Mouse (Mus musculus) cerebellum, adult 11-12 months (tissue): Measurements from ENCODE around the gene Dnajc27.

Source experiments
- DNase-seq: peaks from one replicate; pipeline ENCODE4 v3.0.0; 2022

Gene Dnajc27

DNA sequence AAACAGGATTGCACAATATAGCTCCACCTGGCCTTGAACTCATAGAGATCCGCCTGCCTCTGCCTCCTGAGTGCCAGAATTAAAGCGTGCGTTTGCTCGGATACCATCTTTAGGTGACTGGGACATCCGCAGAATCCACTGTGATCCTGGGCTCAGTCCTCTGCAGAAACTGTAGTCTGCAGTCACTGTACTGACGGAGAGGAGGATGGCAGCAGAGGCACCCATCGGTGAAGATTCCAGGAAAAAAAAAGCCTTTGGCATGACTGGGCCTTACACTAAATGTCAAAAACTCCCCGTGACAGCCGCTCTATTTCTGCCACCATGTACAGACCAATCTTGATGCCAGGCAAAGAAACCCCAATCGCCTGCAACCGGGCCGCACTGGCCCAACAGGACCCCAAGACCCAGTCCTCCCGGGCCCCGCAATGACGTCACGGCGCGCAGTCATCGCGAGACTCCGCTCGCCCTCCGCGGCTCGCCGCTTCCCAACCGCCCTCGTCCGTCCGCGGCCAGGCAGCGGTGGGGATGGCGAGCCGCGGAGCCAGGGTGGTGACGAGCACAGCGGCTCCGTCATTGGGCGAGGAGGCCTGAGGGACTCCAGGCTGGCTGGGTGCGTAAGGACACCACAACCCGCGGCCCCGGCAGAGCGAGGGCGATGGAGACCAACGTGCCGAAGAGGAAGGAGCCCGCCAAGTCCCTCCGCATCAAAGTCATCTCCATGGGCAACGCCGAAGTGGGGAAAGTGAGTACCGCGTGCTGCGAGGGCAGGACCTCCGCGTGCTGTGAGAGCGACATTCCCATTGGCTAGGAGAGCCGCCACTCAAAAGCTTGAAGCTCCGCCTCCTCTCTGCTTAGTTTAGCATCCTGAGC, at the start of gene Dnajc27:
TSS of gene Dnajc27 (plus strand) at position 452 of the 870 bp plus-strand sequence.
- DNase-seq = peak; percentile 94

DNA sequence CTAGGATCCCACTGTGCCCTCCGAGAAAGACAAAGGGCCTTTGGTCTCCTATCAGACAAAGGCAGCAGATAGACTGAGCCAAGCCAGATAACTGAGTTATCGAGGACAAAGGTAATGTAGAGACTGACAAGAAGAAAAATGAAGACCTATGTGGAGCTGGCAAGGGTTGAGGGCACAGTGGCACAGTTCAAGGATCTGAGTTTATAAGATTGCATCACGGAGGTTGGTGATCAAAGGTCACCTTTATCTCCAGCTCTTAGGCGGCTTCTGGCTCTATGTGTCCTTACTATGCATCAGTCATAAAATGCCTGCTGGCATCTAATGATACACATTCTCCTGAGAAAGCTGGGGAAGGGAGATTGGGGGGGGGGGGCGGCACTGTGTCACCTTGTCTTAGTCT, 46.2 kb upstream of the Dnajc27 start:
- DNase-seq = no peak

DNA sequence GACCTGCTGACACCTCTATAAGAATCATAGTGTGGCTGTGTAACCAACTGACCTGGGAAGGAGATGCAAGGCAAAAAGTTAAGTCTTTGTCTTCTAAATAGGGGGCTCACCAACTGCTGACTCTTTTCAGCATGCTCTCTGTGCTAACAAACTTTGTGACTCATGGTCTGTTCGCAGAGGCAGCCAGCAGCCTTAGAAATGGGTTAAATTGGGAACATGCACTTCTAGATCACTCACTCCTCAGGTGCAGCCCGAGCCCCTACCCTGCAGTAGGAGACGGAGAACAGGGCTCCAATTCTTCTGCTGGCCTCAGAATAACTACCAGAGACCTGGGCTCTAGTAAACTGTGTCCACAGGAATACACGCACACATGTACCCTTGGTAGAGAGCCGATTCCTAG, 44.9 kb upstream of the Dnajc27 start:
- no peak for DNase-seq

DNA sequence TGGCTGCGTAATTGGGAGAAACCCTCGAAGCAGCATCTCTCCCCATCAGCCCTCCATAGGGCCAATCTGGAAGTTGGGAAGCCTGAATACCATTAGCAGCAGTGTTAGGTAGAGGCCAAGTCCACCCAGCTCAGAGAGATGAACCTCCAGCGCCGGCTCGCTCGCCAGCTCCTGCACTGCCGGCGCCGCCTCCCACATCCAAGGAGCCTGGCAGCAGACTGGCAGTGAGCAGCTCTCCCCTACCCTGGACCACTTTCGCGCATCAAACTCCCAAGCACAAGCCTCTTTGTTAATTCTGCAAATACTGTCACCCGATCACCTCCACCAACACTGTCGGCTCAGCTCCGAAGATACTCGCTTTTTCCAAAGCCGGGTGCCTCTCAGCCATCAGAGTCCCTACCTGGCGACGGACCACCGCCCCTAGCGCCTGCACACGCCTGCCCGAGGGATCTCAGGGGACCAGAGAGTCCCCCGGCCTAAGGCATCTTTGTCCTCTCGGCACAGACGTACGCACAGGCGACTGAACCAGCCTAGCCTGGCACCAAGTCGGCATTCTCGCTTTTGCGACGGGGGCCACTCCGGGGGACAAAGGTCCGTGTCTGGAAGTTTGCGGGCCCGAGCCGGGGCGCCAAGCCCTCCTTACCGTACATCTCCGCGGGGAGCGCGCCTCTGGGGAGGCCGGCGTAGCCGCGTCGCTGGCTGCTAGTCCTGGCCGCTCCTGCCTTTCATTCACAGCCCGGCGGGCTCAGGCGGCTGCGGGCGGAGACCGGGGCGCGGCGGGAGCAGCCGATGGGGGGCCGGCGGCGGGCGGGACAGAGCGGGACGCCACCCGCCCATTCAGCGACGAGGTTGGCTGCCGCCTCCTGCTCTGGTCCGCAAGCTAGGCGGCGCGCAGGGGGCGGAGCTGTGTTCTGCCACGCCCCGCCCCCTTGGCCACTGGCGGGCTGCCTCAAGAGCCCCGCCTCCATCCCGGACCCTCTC, 44.0 kb upstream of the Dnajc27 start, which contains the start of gene Efr3b:
TSS of gene Efr3b (minus strand) at position 855 of the 981 bp plus-strand sequence.
- DNase-seq = peak; percentile 91

DNA sequence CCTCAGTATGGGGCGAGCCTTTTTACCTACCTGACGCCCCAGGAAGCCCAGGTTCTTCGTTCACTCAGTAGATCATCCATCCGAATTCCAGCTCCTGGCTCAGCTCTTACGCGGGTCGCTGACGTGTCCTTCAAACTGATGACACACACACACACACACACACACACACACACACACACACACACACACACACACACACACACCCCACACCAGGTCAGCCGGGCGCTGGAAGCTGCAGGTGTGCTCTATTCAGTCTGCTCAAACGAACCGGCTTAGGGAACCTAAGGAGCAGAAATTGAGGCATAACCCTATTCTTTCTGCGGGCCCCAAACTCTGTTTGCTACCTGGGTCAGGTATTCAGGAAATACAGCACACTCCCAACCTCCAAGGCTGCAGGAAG, 43.3 kb upstream of the Dnajc27 start:
- DNase-seq = no peak

DNA sequence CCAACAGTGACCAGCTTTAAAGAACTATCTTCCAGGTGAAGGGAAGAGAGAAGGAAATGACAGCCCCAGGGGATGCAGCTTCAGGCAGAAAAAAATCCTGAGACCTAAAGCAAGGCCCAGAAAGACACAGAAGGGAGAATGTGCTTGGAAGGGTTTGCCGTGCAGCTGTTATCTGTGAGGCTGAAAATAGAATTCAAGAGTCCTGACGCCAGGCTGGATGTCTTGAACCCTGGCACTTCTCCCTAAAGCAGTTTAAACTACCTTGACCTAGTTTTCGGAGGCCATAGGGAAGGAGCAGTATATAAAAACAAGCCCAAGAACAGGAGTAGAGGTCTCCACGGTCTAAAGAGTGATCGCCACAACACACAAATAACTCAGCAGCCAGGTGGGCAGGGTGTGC, 40.0 kb upstream of the Dnajc27 start:
- no peak for DNase-seq

DNA sequence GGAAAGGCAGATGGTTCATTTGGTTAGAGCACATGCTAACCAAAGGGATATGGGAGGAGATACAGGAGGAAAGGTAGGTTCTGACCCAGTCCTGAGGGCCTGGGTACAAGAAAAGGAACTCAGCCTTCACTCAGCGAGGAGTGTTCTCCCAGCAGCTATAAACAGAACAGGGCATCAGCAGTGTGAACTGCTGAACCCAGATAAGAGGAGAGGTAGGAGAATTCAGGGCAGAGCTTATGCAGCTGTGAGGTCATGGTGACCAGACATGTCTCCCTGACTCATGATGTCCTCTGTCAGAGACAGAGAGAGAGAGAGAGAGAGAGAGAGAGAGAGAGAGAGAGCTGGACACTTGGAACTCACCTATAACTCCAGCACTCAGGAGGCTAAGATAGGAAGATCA, 36.4 kb upstream of the Dnajc27 start:
- DNase-seq = no peak

DNA sequence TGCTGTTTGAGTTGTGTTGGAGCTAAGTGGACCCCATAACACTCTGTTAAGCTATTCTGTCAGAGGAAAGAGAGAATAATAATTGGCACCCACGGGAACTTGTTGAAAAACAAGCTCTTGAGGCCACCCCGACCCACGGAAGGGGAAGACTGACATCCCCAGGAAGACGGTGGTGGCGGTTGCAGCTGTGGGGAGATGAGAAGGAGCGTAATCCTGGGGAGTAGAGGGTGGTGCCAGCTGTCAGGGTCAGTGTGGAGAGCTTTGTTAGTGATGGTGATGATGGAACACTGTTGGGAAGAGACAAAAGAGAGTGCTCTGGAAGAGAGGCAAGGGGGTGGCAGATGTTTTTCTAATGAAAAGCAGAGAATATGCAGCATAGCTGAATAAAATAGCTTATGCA, 34.4 kb upstream of the Dnajc27 start:
- no peak for DNase-seq

DNA sequence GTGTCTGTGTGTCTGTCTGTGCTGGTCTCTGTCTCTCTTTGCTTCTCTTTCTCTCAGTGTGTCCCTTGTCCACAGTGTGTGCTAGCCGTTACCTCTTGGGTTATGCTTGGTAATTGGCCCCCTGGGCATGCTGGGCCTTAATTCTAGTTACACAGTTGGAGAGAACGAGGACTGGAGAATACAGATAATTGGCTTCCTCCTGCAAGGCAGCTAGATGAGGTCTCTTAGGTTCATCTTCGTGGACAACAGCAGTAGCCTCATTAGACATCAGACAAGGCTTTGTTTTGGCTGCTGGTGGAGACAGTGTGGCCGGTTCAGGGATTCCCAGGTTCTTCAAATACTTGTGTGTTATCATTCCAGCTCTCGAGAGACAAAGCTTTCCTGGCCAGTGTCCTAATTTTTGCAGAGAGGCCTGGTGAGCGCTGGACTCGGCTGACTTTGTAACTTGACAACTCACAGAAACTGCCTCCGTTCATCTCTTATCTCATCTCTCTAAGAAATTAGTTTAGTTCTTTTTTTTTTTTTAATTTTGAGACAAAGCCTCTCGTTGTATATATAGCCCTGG, 31.4 kb upstream of the Dnajc27 start:
- DNase-seq = no peak

DNA sequence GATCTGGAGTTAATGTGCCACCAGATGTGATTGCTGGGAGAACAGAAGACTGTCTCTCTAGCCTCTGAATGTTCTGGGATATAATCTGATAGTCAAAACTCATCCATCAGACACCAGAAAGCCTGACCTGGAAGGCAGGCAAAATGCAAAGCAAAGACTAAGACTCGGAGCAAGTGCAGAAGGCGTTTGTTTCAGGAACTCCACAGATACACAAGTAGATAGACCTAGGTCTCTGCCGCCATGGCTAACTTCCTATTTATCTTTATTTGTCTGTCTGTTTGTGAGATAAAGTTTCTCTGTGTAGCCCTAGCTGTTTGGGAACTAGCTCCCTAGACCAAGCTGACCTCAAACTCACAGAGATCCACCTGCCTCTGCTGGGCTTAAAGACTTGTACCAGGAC, 28.7 kb upstream of the Dnajc27 start:
- DNase-seq = no peak

DNA sequence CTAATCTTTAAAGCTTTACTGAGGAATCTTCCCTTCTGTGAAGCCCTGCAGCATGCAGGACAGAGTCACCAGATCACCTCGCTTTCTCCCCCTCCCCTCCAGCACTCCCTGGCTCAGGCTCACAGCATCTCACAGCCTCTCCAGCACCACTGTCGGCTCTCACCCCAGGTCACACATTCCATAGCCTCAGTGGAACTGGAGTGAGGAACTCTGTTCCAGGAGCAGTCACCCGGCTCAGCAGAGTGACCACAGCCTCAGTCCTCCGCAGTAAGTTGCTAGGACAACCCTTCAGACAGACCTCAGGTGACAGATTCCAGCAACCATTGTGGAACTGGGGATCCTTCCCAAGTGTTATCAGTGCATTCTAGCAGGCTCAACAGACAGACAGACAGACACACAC, 27.5 kb upstream of the Dnajc27 start:
- DNase-seq = no peak

DNA sequence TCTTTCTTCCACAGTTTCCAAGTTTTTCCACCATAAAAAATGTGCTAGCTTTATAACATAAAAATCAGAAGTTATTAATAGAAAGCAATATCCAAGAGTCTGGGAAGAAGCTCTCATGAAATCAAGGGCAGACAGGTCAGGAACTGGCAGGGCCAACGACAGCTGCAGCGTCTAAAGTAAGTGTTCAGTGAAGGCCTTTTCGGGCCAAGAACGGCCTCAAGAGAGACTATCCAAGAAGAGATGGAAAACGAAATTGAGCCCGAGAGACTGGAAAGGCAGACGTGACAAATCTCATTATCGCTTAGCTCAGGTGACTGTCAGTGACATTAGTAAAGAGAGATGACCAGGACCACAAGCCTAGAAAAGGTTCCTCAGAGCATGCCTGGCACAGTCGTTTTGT, 24.1 kb upstream of the Dnajc27 start:
- DNase-seq = no peak

DNA sequence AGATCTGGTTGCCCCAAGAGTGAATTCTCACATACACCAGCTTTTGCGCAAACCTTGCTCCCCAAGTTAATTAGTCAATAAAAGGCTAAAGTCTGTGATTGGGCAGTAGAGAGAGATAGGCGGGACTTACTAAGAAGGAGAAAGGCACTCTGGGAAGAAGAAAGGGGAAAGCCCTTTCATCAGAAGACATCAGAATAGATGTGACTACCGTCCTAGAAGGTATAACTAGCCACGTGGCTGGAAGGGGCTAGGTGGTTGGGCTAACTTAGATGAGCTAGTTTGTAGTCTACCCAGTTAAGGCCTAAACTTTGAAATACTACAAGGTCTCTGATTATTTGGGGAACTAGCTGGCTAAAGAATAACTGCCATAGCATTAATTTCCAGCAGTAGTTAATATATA, 22.7 kb upstream of the Dnajc27 start:
- DNase-seq = no peak

DNA sequence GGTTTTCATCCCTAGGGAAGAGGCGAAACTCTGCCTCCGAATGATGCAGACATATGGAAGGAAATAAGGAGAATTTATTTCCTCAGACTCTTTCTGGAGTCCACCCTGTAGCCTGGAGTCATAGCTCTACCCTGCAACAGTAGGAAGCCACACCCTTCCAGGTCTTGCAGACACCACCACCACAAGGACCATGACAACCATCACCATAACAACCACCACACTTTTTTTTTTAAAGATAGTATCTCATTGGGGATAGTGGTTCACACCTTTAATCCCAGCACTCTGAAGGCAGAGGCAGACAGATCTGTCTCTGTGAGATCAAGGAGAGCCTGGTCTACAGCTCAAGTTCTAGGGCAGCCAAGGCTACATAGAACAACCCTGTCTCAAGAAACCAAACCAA, 16.9 kb upstream of the Dnajc27 start:
- no peak for DNase-seq

DNA sequence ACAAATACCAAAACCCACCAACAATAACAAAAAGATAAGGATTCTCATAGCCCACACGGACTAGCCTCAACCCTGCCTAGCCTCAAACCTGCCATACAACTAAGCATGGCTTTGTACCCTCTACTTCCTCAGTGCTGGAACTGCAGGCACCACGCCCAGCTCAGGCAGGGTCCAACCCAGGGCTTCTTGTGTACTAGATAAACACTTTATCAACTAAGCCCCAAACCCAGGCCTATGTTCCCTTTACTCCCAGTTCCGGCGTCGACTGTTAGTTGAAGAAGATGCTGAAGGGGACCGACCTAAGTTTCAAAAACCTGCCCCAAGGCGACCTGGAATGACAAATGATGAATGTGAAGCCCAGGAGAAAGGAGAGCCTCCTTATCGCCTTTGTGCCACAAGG, 16.4 kb upstream of the Dnajc27 start:
- DNase-seq = no peak

DNA sequence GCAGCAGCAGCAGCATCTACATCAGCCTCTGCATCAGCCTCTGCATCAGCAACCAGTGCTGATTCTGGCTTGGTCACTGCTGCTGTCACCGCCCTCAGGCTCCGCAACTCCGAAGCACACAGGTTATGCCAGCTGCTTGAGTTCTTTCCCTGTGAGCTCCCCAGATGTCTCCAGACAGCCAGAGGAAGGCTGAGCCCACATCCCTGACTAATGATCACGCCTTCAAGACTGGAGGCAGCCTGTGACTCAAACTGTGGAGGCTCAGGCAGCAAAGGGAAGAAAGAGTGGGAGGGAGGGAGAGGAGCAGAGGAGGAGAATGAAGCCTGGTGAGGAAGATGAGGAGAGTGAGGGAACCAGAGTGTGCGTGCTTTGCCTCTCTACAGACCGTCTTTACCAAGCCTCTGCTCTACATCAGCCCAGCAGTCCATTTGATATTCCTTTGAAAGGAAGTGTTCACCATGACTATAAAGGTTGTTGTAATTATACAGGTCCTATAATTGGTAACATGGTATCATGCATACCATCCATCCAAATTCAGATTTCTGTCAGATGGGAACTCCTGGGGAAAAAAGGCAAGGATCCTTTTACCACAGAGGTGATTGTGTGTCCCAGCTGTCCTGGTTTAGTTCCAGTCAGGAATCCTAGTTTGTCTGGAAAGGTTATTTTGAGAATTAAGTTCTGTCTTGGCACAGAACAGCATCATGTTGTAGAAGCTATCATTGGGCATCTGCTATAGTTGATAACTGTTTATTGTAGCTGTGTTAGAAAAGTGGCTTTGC, 15.5 kb upstream of the Dnajc27 start:
- DNase-seq = no peak

DNA sequence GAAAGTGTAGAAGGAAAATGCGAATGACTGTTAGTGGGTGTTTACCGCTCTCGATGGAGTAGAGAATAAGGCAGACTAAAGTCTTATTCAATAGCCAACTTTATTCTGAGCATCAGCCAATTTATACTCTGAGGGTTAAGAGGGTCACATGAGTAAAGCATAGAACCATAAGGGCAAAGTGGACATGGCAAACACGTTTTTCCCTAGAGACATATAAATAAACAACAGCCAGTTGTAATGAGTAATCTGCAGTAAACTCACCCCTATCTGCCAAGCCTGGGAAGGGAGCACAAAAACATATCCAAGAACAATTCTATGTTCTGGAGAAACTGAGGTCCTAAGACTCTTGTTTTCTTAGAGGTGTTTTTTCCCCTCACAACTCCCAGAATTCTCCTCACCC, 13.8 kb upstream of the Dnajc27 start:
- DNase-seq = no peak

DNA sequence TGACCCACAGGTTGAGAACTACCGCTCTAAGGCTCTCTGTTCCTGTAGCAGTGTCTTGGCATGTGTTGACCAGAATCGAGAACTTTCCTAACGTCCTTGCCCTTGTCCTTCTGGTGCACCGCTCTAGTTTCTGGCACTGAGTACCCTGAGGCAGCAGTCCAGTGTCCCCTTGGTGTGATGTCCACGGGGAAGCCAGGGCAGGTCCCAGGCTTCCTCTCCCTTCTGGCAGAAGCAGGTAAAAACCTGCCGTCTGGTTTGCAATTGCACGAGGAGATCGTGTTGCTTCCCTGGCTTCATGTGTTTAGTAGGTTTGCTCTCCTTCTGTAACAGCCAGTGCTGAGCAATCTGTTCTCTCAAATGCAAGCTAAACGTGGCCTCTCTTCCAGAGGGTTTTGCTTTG, 10.7 kb upstream of the Dnajc27 start:
- no peak for DNase-seq

DNA sequence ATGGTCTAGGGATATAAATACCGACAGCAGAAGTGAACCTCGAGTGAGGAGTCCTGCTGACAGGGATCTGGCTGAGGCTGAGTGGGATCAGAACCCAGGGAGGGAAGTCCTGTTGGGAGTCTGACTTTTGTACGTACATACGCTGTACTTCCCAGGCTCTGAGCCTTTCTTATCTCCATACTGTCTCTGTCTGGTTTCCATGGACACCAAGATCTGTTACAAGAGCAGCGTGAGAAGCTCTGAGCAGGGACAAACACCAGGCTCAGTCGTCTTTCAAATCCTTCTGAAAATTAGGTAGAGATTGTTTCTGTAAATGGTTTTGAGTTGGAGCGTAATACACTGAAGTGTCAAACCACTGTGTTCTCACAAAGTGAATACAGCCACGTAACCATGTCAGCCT, 7.0 kb upstream of the Dnajc27 start:
- no peak for DNase-seq

DNA sequence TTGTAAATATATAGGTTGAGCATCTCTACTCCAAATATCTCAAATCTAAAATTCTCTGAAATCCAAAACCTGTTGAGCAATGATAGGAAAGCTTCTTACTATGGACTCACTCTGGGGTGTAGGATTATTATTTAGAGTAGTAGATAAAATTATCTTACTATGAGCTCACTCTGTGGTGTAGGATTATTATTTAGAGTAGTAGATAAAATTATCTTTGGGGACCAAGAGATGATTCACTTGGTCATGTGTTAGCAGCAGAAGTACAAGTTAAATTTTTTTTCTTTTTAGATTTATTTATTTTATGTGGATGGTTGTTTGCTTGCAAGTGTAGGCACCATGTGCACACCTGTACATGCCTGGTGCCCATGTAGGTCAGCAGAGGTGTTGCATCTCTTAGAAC, 6.0 kb upstream of the Dnajc27 start:
- DNase-seq = no peak

DNA sequence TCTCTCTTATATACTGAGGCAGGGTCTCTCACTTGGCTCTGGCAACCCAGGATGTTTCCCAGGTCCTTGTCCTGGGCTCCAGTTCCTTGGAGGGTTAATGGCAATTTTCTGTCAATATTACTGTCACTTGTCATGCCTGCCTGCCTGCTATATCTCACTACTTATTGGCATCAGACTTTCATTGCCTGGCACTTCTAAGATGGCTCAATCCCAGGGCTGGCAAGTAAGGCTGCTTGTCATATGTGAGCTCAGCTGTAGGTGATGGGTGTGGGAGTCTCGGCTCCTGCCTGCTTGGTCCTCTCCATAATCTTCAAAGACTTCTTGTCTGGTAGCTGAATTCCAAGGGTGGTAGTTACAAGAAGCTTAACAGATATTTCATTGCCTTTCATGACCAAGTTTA, 4.3 kb upstream of the Dnajc27 start:
- DNase-seq = no peak

DNA sequence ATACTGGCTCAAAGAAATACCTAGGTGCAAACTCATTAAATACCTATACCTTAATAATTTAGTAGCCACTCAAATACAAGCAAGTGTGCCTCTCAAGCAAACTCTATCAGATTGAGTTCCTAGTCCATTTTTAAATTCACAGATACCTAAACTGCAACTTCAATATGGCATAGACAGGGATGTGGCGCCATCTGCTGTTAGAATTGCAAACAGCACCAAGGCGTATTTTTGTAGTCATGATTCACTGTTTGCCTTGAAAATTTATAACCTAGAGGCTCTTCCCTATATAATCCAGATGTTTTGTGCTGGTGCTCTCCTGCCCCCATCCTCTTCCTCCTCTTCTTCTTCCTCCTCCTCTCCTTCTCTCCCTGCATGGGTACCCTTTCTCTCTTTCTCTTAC, 2.1 kb upstream of the Dnajc27 start:
- DNase-seq = peak; percentile 69

DNA sequence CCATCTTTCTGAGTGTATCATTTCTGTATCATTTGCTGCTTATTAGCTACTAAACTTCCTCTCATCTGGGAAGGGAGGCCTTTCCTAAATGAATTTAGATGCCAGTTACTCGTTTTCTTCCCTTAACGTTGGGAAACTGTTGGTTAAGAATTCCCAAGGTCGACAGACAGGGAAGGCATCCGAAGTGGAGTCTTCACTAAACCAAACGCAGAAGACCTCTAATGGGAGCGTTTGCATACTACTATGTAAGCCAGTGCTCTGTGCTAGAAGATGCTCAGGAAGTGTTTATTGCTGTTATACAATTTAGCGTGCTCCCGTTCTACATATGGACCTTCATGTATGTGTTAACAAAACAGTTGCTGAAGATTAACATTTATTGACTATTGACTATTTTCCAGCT, 1.1 kb downstream of the Dnajc27 start:
- DNase-seq = no peak
